ENCODE assay signal across 8 mouse cellular contexts in the genomic region with DNA sequence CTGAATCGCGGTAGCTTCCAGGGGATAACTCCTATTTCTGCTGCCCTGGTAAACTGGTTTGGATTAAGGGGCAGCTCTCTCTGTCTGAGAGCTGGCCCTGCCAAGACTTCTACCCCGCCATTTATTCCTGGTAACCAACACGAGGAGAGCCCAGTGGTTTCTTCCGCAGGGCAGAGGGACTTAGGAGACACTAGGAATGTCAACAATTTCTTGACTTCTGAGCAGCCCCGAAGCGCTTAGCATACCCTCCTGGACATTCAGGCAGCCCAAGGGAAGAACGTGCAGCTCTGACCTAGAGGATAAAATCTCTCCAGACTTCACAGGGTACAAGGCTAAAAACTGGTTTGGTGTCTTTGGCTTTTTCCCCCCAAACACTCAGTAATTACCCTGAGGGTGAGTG. TPM values are rescaled to one million over a fixed set of nuclear protein-coding genes. Genes with fewer than 3 reads are reported as not detected.
A peak's percentile ranks its signal among the peaks of the same experiment; 100 is the strongest.
DNase-seq lines count a peak whose midpoint lies in the region; ATAC-seq and TF ChIP-seq lines count a peak whose summit lies in the region.

No protein-coding gene starts in this region.

- TF ChIP-seq CTCF in lung, embryonic 14.5 days (IDR thresholded peaks at IDR 0.05; ENCODE audit: low read depth): no peak

- peak; percentile 15; the same call in 1 of the 2 replicates for ATAC-seq in lung, embryonic 14.5 days (ENCODE audit: insufficient read depth)
- ATAC-seq in forebrain, embryonic 12.5 days (ENCODE audit: low FRiP score): no peak
- no peak for ATAC-seq in limb, embryonic 15.5 days (ENCODE audit: insufficient number of reproducible peaks, low FRiP score, low TSS enrichment, low read depth)
- no peak for ATAC-seq in stomach, embryonic 15.5 days (ENCODE audit: insufficient read depth, low FRiP score, low read depth)
- no peak for ATAC-seq in erythroid progenitor cell, adult 5-6 weeks (replicated peaks; ENCODE audit: low FRiP score, poor library complexity, severe bottlenecking)

- peaks cover 54% of the 10 kb centered on the region for H3K36me3 ChIP-seq in lung, embryonic 14.5 days (ENCODE audit: insufficient read depth)
- no peaks in the 10 kb centered on the region for H3K36me3 ChIP-seq in forebrain, embryonic 12.5 days (replicated peaks)
- H3K36me3 ChIP-seq in limb, embryonic 15.5 days: peaks cover 9% of the 10 kb centered on the region; the same call in 1 of the 2 replicates
- H3K36me3 ChIP-seq in stomach, embryonic 15.5 days: no peaks in the 10 kb centered on the region

- H3K27me3 ChIP-seq in lung, embryonic 14.5 days (ENCODE audit: insufficient read depth, low read length): no peaks in the 10 kb centered on the region
- H3K27me3 ChIP-seq in forebrain, embryonic 12.5 days: peaks cover 61% of the 10 kb centered on the region
- no peaks in the 10 kb centered on the region for H3K27me3 ChIP-seq in limb, embryonic 15.5 days
- no peaks in the 10 kb centered on the region for H3K27me3 ChIP-seq in stomach, embryonic 15.5 days (replicated peaks)

- intact Hi-C loops in gastrocnemius, postnatal 14 days (cut with DNase I; ENCODE audit: low total_unique reads): no loop called here

- H3K9me3 ChIP-seq in lung, embryonic 14.5 days (ENCODE audit: low read depth, low read length): no peaks in the 10 kb centered on the region
- no peaks in the 10 kb centered on the region for H3K9me3 ChIP-seq in forebrain, embryonic 12.5 days
- H3K9me3 ChIP-seq in limb, embryonic 15.5 days: no peaks in the 10 kb centered on the region
- no peaks in the 10 kb centered on the region for H3K9me3 ChIP-seq in stomach, embryonic 15.5 days

- H3K27ac ChIP-seq in lung, embryonic 14.5 days (ENCODE audit: low read depth): peak overlapping the region; percentile 85
- H3K27ac ChIP-seq in forebrain, embryonic 12.5 days: peak overlapping the region; percentile 51; the same call in 1 of the 2 replicates
- peak overlapping the region; percentile 64 for H3K27ac ChIP-seq in limb, embryonic 15.5 days
- peak overlapping the region; percentile 67 for H3K27ac ChIP-seq in stomach, embryonic 15.5 days

- peak overlapping the region; percentile 2; the same call in 1 of the 2 replicates for H3K4me3 ChIP-seq in lung, embryonic 14.5 days (ENCODE audit: low read depth, low read length)
- H3K4me3 ChIP-seq in forebrain, embryonic 12.5 days (replicated peaks): peak overlapping the region; percentile 10; the same call in 1 of the 2 replicates
- peak overlapping the region; percentile 11; the same call in 1 of the 2 replicates for H3K4me3 ChIP-seq in limb, embryonic 15.5 days
- no peak overlapping the region; the same call in 1 of the 2 replicates for H3K4me3 ChIP-seq in stomach, embryonic 15.5 days (replicated peaks)

- peak; percentile 44 for DNase-seq in lung, embryonic 14.5 days
- DNase-seq in lung, postnatal 36 days: no peak
- DNase-seq in ovary, postnatal 10 days (ENCODE audit: low spot score): no peak
- no peak for DNase-seq in gastrocnemius, postnatal 14 days

- WGBS in lung, embryonic 14.5 days: 14% methylated on average over 8 of the region's 8 CpGs
- WGBS in forebrain, embryonic 12.5 days: 3% methylated on average over 8 of the region's 8 CpGs
- WGBS in limb, embryonic 15.5 days: 21% methylated on average over 8 of the region's 8 CpGs
- WGBS in stomach, embryonic 15.5 days: 22% methylated on average over 8 of the region's 8 CpGs

- H3K4me1 ChIP-seq in lung, embryonic 14.5 days (ENCODE audit: insufficient read depth): peaks cover 8% of the 10 kb centered on the region
- H3K4me1 ChIP-seq in forebrain, embryonic 12.5 days: peaks cover 36% of the 10 kb centered on the region
- peaks cover 31% of the 10 kb centered on the region for H3K4me1 ChIP-seq in limb, embryonic 15.5 days
- peaks cover 25% of the 10 kb centered on the region for H3K4me1 ChIP-seq in stomach, embryonic 15.5 days

- H3K4me2 ChIP-seq in lung, embryonic 14.5 days: peak overlapping the region; percentile 95
- H3K4me2 ChIP-seq in forebrain, embryonic 12.5 days: peak overlapping the region; percentile 42
- peak overlapping the region; percentile 41 for H3K4me2 ChIP-seq in limb, embryonic 15.5 days
- H3K4me2 ChIP-seq in stomach, embryonic 15.5 days: peak overlapping the region; percentile 41

- H3K9ac ChIP-seq in lung, embryonic 14.5 days: peak overlapping the region; percentile 37
- H3K9ac ChIP-seq in forebrain, embryonic 12.5 days: no peak overlapping the region
- H3K9ac ChIP-seq in limb, embryonic 15.5 days: no peak overlapping the region
- no peak overlapping the region for H3K9ac ChIP-seq in stomach, embryonic 15.5 days

RNA-seq across cellular contexts. Expression of a gene that starts 10.1 kb away (rescaled TPM):
- 222 and 242 TPM in 2 replicates for polyA plus RNA-seq in lung, embryonic 14.5 days (2014; fragmentation: Nextera tagmentation; extraction: Ambion mirVana)
- 17.9 and 28.4 TPM in 2 replicates for polyA plus RNA-seq in forebrain, embryonic 12.5 days (2016; fragmentation: Nextera tagmentation; extraction: Ambion mirVana)
- 27.5 and 33.7 TPM in 2 replicates for polyA plus RNA-seq in limb, embryonic 15.5 days (2015; fragmentation: Nextera tagmentation; extraction: Ambion mirVana)
- 14.0 and 16.1 TPM in 2 replicates for polyA plus RNA-seq in stomach, embryonic 15.5 days (2015; fragmentation: Nextera tagmentation; extraction: Ambion mirVana)
- 1.8 and 21.4 TPM in 2 replicates for total RNA-seq in erythroid progenitor cell, adult 5-6 weeks (2015; ENCODE audit: low replicate concordance)
- total RNA-seq in erythroid progenitor cell, adult 5-6 weeks (2017; ENCODE audit: low replicate concordance): 0.39 and 0.45 TPM in 2 replicates
- 10 to 100 TPM; 17.8 to 18.2 TPM for total RNA-seq in gastrocnemius, postnatal 14 days (2021)

Comparison
In these comparisons a context has a peak if more than half of its experiments do, and no peak if none do; other contexts are left out.
1. H3K4me2 ChIP-seq: peak in every context shown above with its lines; median percentile 95 in lung, embryonic 14.5 days; 42 in forebrain, embryonic 12.5 days; 41 in limb, embryonic 15.5 days; 41 in stomach, embryonic 15.5 days.